Mouse (Mus musculus): Measurements from ENCODE around the gene Ndufa13.

DNA sequence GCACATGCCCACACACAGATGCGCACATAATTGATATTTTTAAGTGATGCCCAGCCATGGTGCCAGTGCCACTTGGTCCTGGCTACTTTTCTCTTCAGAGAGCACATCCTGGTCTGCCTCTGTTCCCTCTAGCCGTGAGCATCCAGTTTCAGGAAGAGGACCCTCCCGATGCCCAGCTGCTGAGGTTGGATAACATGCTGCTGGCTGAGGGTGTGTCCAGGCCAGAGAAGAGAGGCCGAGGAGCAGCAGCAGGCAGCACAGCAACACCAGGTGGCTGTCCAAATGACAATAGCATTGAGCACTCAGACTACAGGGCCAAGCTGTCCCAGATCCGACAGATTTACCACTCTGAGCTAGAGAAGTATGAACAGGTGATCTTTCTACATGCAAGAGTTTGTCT lies 38.2 kb downstream of the Ndufa13 start:
- TF ChIP-seq CTCF (IDR thresholded peaks at IDR 0.05; ENCODE audit: low read depth) = no peak
- no peak for TF ChIP-seq EP300 (IDR thresholded peaks at IDR 0.05; ENCODE audit: low read depth)
